Mouse (Mus musculus) heart, adult 2 months (tissue): ENCODE measurements around the gene Xlr5a. TPM values are rescaled to one million over a fixed set of nuclear protein-coding genes. Genes with fewer than 3 reads are reported as not detected.
A peak's percentile ranks its signal among the peaks of the same experiment; 100 is the strongest.
"Not testable (repeated sequence)": the region's sequence is repeated elsewhere in the genome, so short reads cannot be mapped to it uniquely, and the experiment has no call there.

Experiments used
- DNase-seq, 2 experiments: peaks; one replicate each; pipeline ENCODE4 v3.0.0; 2021
- H3K27ac ChIP-seq: fragments of 200-600 bp; 2 replicates; pipeline ENCODE4 v1.8.1; 2022
- H3K27me3 ChIP-seq: fragments of 200-500 bp; 2 replicates; pipeline ENCODE4 v1.6.1; 2012; ENCODE audit warnings: mild to moderate bottlenecking, low read length, inconsistent platforms, mixed read lengths; ENCODE audit not compliant: control insufficient read depth, insufficient read depth
- H3K36me3 ChIP-seq: fragments of 200-500 bp; 2 replicates; pipeline ENCODE4 v1.6.1; 2012; ENCODE audit warnings: low read length, inconsistent platforms; ENCODE audit not compliant: control insufficient read depth, insufficient read depth
- H3K4me1 ChIP-seq: fragments of 200-500 bp; 2 replicates; pipeline ENCODE4 v1.6.1; 2011; ENCODE audit warnings: low read length; ENCODE audit not compliant: control insufficient read depth, insufficient read depth
- H3K4me3 ChIP-seq: fragments of 200-600 bp; 2 replicates; pipeline ENCODE4 v1.8.1; 2022
- H3K79me2 ChIP-seq: fragments of 200-500 bp; replicated peaks from 2 replicates; pipeline ENCODE4 v1.6.1; 2012; ENCODE audit warnings: mild to moderate bottlenecking, inconsistent platforms, low read length, moderate library complexity, mixed read lengths; ENCODE audit not compliant: control insufficient read depth, insufficient read depth
- H3K9ac ChIP-seq: fragments of 200-500 bp; 2 replicates; pipeline ENCODE4 v1.6.1; 2012; ENCODE audit warnings: low read depth, mild to moderate bottlenecking, control low read depth, inconsistent platforms, low read length, mixed read lengths
- CTCF ChIP-seq: fragments of 200-600 bp; IDR thresholded peaks from 2 replicates; pipeline ENCODE4 v1.8.1; 2022; ENCODE audit warnings: antibody characterized with exemption, mild to moderate bottlenecking, moderate library complexity
- EP300 ChIP-seq: fragments of 200-500 bp; IDR thresholded peaks from 2 replicates; pipeline ENCODE4 v1.6.1; 2011; ENCODE audit warnings: low read depth, low read length, control low read depth; ENCODE audit not compliant: insufficient read depth
- POLR2A ChIP-seq: fragments of 200-500 bp; IDR thresholded peaks from 2 replicates; pipeline ENCODE4 v1.6.1; 2011; ENCODE audit warnings: mild to moderate bottlenecking, low read depth, low read length, control low read depth; ENCODE audit not compliant: insufficient read depth
- WGBS: fragments of 180-500 bp; shearing (Covaris S2); methylation state at CpG from one replicate; pipeline ENCODE4 v1.1.7; 2018; 5-methylcytosine and 5-hydroxymethylcytosine counted together
- intact Hi-C: fragments of 180-260 bp; cut with DNase I; formaldehyde crosslinking; loops from one replicate; pipeline ENCODE4 v1.15.1; 2025
- long read RNA-seq: library from polyadenylated mRNA; stranded (forward); transcript quantifications from one replicate; pipeline ENCODE4 v2.0.0, GENCODE M21; 2021
- polyA plus RNA-seq: library from polyadenylated mRNA; depleted of rRNA; stranded (reverse); fragments of >200 nt; gene quantifications from 2 replicates; pipeline ENCODE4 v1.2.3, GENCODE M21; 2012; rRNA removed
- total RNA-seq, 2 experiments: library from RNA; stranded (reverse); gene quantifications; 2 replicates each; pipeline ENCODE4 v1.2.3; 2021

Gene Xlr5a
- not detected for total RNA-seq
- not detected in 2 replicates for polyA plus RNA-seq
- long read RNA-seq, result 0 reads

- intact Hi-C loops, H3K9ac ChIP-seq, H3K27ac ChIP-seq, H3K4me3 ChIP-seq, H3K79me2 ChIP-seq, DNase-seq, H3K4me1 ChIP-seq, H3K27me3 ChIP-seq, H3K36me3 ChIP-seq: not testable (repeated sequence)
- 90% methylated on average over 16 of the region's 17 CpGs for WGBS
Observed at GRCm38 (mm10) chrX:73292876-73293275, at the start of gene Xlr5a, which contains the start of gene Xlr5c. TSS of gene Xlr5a (minus strand) at chrX:73292976. TSS of gene Xlr5c (minus strand) at chrX:73292976.

GRCm38 (mm10) chrX:73342483-73342895 lies 49.7 kb upstream of the Xlr5a start, which contains the start of gene Zfp275:
TSS of gene Zfp275 (plus strand) at chrX:73342621.
- peak within 1 kb of the TSS; percentile 93 for H3K9ac ChIP-seq
- TF ChIP-seq CTCF (no peak), POLR2A (peak; percentile 42; the same call in 1 of the 2 replicates)
- H3K79me2 ChIP-seq, result no peaks in the 10 kb centered on the region
- peak within 1 kb of the TSS; percentile 67 for H3K27ac ChIP-seq
- intact Hi-C loops, result loop anchor here (10.0 kb wide), 1 partner anchor 118 kb away; the partner anchor contains the start of gene F8a
- no peaks in the 10 kb centered on the region for H3K36me3 ChIP-seq
- H3K27me3 ChIP-seq, result no peaks in the 10 kb centered on the region
- H3K4me1 ChIP-seq, result no peaks in the 10 kb centered on the region
- H3K4me3 ChIP-seq, result peak within 1 kb of the TSS; percentile 57
- peak; percentile 82 to 88 for DNase-seq
- 9% methylated on average over 37 of the region's 37 CpGs for WGBS

GRCm38 (mm10) chrX:73342068-73342467 lies 49.3 kb upstream of the Xlr5a start:
- peak overlapping the region; percentile 57 for H3K4me3 ChIP-seq
- intact Hi-C loops, result loop anchor here (10.0 kb wide), 1 partner anchor 117 kb away; the partner anchor contains the start of gene F8a
- 46% methylated on average over 3 of the region's 3 CpGs for WGBS
- H3K27ac ChIP-seq, result peak overlapping the region; percentile 45; the same call in 1 of the 2 replicates
- H3K4me1 ChIP-seq, result no peaks in the 10 kb centered on the region
- H3K9ac ChIP-seq, result no peak overlapping the region
- no peaks in the 10 kb centered on the region for H3K27me3 ChIP-seq
- H3K36me3 ChIP-seq, result no peaks in the 10 kb centered on the region
- DNase-seq, result no peak
- no peak for TF ChIP-seq EP300
- no peak for TF ChIP-seq CTCF
- TF ChIP-seq POLR2A, result no peak
- H3K79me2 ChIP-seq, result no peaks in the 10 kb centered on the region

GRCm38 (mm10) chrX:73341473-73341872 lies 48.7 kb upstream of the Xlr5a start:
- Histone ChIP-seq H3K79me2 (no peaks in the 10 kb centered on the region), H3K27me3 (no peaks in the 10 kb centered on the region), H3K36me3 (no peaks in the 10 kb centered on the region), H3K4me1 (no peaks in the 10 kb centered on the region), H3K9ac (no peak overlapping the region), H3K27ac (no peak overlapping the region), H3K4me3 (no peak overlapping the region)
- TF ChIP-seq EP300, result no peak
- TF ChIP-seq POLR2A, result no peak
- TF ChIP-seq CTCF, result no peak
- intact Hi-C loops, result loop anchor here (10.0 kb wide), 1 partner anchor 117 kb away; the partner anchor contains the start of gene F8a
- WGBS, result 57% methylated on average over 1 of the region's 1 CpGs
- DNase-seq, result no peak

- Histone ChIP-seq H3K9ac (no peak within 1 kb of the TSS), H3K27ac (no peak within 1 kb of the TSS), H3K4me3 (no peak within 1 kb of the TSS), H3K4me1 (no peaks in the 10 kb centered on the region), H3K27me3 (no peaks in the 10 kb centered on the region), H3K79me2 (no peaks in the 10 kb centered on the region), H3K36me3 (no peaks in the 10 kb centered on the region)
- TF ChIP-seq EP300, result no peak
- TF ChIP-seq POLR2A, result no peak
- no peak for TF ChIP-seq CTCF
- intact Hi-C loops, result no loop called here
- 77% methylated on average over 4 of the region's 4 CpGs for WGBS
- no peak for DNase-seq
Observed at GRCm38 (mm10) chrX:73336740-73337139, 44.0 kb upstream of the Xlr5a start, which contains the start of gene Gm45015. TSS of gene Gm45015 (minus strand) at chrX:73336840.

GRCm38 (mm10) chrX:73333548-73333947 lies 40.8 kb upstream of the Xlr5a start:
- H3K4me1 ChIP-seq, result no peaks in the 10 kb centered on the region
- no peak overlapping the region for H3K4me3 ChIP-seq
- no peak overlapping the region for H3K9ac ChIP-seq
- H3K79me2 ChIP-seq, result no peaks in the 10 kb centered on the region
- intact Hi-C loops, result no loop called here
- no peak for DNase-seq
- no peaks in the 10 kb centered on the region for H3K27me3 ChIP-seq
- no peaks in the 10 kb centered on the region for H3K36me3 ChIP-seq
- no peak overlapping the region for H3K27ac ChIP-seq
- TF ChIP-seq EP300, result no peak
- no peak for TF ChIP-seq POLR2A
- TF ChIP-seq CTCF, result no peak
